Mouse (Mus musculus) spleen, adult 2 months (tissue): ENCODE results near the gene Rapgefl1. TPM values are rescaled to one million over a fixed set of nuclear protein-coding genes. Genes with fewer than 3 reads are reported as not detected.
A peak's percentile ranks its signal among the peaks of the same experiment; 100 is the strongest.

Experiments used
- DNase-seq, 2 experiments: peaks; one replicate each; pipeline versions ENCODE4 v3.0.0 to v3.0.0-alpha.2; 2012 to 2021; ENCODE audit warnings: low spot score in 2 of 2, low read depth in 1 of 2
- H3K27ac ChIP-seq: fragments of 200-500 bp; 2 replicates; pipeline ENCODE4 v1.5.1; 2012; ENCODE audit warnings: low read length, inconsistent platforms; ENCODE audit not compliant: insufficient read depth
- H3K27me3 ChIP-seq: fragments of 200-500 bp; 2 replicates; pipeline ENCODE4 v1.6.1; 2012; ENCODE audit warnings: mild to moderate bottlenecking, moderate library complexity, low read length, inconsistent platforms; ENCODE audit not compliant: control insufficient read depth, insufficient read depth
- H3K36me3 ChIP-seq: fragments of 200-500 bp; 2 replicates; pipeline ENCODE4 v1.6.1; 2012; ENCODE audit warnings: mild to moderate bottlenecking, low read length, inconsistent platforms; ENCODE audit not compliant: control insufficient read depth, insufficient read depth
- H3K4me1 ChIP-seq: fragments of 200-500 bp; 2 replicates; pipeline ENCODE4 v1.6.1; 2011; ENCODE audit warnings: inconsistent platforms; ENCODE audit not compliant: control insufficient read depth, insufficient read depth, insufficient read length
- H3K4me3 ChIP-seq: fragments of 200-500 bp; 2 replicates; pipeline ENCODE4 v1.5.1; 2011; ENCODE audit warnings: mild to moderate bottlenecking, inconsistent platforms; ENCODE audit not compliant: insufficient read depth, insufficient read length; ENCODE audit errors: extremely low read depth
- CTCF ChIP-seq: fragments of 200-500 bp; IDR thresholded peaks from 2 replicates; pipeline ENCODE4 v1.5.1; 2011; ENCODE audit warnings: mild to moderate bottlenecking, inconsistent platforms; ENCODE audit not compliant: insufficient read depth, insufficient read length, insufficient replicate concordance; ENCODE audit errors: extremely low read depth
- POLR2A ChIP-seq: fragments of 200-500 bp; IDR thresholded peaks from 2 replicates; pipeline ENCODE4 v1.6.1; 2011; ENCODE audit warnings: low read depth, low read length, inconsistent platforms
- WGBS: fragments of 180-500 bp; shearing (Covaris S2); methylation state at CpG from one replicate; pipeline ENCODE4 v1.1.7; 2018; 5-methylcytosine and 5-hydroxymethylcytosine counted together
- polyA plus RNA-seq: library from polyadenylated mRNA; depleted of rRNA; stranded (reverse); fragments of >200 nt; gene quantifications from 2 replicates; pipeline ENCODE4 v1.2.3, GENCODE M21; 2012

The Rapgefl1 gene
- polyA plus RNA-seq, 1 experiment, result 1.9 TPM

DNA sequence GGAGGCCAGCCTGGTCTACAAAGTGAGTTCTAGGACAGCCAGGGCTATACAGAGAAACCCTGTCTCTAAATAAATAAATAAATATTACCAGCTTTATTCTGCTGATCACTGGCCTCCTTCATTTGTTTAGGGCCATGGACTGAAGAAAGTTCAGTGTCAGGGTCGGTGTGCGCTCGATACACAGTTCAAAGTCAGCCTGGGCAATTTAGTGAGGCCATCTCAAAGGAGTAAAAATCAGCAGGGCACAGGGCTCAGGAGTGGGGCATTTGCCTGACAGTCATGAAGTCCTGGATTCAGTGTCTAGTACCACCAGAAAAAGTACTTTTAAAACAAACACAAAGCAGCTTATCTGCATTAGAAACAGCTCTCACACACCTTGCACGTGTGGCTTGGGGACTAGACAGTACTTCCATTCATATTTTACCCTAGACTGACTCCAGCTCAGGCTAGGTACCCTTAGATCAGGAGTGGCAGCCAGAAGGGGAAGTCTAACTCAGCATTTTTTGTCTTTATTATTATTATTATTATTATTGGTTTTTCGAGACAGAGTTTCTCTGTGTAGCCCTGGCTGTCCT is 45.9 kb upstream of the Rapgefl1 start:
- Histone ChIP-seq H3K4me1 (peaks cover 16% of the 10 kb centered on the region), H3K4me3 (no peak overlapping the region), H3K27ac (no peak overlapping the region), H3K36me3 (no peaks in the 10 kb centered on the region), H3K27me3 (no peaks in the 10 kb centered on the region)
- 90% methylated on average over 5 of the region's 5 CpGs for WGBS
- TF ChIP-seq CTCF (no peak), POLR2A (no peak)
- DNase-seq, result no peak

DNA sequence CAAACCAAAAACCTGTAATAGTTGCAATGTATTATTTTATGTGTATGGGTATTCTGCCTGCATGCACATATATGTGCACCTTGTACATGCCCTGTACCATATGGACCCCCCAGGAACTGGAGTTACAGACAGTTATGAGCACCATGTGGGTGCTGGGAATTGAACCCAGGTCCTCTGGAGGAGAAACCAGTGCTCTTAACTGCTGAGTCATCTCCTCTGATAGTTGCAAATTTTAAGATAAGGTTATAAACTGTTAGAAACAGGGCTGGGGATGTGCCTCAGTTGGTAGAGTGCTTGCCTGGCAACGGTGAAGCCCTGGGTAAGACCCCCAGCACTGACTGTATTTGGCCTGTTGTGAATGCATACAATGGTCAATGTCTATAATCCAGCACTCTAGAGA is 45.1 kb upstream of the Rapgefl1 start:
- Histone ChIP-seq H3K27me3 (no peaks in the 10 kb centered on the region), H3K27ac (no peak overlapping the region), H3K4me3 (no peak overlapping the region), H3K36me3 (no peaks in the 10 kb centered on the region), H3K4me1 (peaks cover 10% of the 10 kb centered on the region)
- WGBS, result 88% methylated on average over 1 of the region's 1 CpGs
- TF ChIP-seq CTCF (no peak), POLR2A (no peak)
- DNase-seq, result no peak

DNA sequence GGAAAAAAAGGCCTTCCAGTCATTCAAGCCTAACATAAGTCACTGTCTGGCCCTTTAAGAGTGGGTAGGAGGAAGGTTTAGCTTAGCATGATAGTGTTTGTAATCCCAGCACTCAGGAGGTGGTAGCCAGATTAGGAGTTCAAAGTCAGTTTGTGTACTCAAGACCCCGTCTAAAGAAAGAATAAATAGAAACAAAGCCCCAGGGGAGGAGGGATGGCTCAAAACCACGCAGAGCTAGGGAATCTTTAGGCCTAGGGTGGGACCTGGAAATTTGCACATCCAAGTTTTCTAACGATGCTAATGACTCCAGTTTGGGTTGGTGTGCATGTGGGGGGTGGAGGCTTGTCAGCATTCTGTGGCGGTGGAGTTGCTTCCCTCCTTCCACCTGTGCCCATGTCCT is 44.5 kb upstream of the Rapgefl1 start:
- WGBS, result 63% methylated on average over 4 of the region's 4 CpGs
- no peak for DNase-seq
- TF ChIP-seq CTCF (no peak), POLR2A (no peak)
- no peaks in the 10 kb centered on the region for H3K36me3 ChIP-seq
- no peak overlapping the region for H3K4me3 ChIP-seq
- peaks cover 6% of the 10 kb centered on the region for H3K4me1 ChIP-seq
- no peaks in the 10 kb centered on the region for H3K27me3 ChIP-seq
- H3K27ac ChIP-seq, result no peak overlapping the region

DNA sequence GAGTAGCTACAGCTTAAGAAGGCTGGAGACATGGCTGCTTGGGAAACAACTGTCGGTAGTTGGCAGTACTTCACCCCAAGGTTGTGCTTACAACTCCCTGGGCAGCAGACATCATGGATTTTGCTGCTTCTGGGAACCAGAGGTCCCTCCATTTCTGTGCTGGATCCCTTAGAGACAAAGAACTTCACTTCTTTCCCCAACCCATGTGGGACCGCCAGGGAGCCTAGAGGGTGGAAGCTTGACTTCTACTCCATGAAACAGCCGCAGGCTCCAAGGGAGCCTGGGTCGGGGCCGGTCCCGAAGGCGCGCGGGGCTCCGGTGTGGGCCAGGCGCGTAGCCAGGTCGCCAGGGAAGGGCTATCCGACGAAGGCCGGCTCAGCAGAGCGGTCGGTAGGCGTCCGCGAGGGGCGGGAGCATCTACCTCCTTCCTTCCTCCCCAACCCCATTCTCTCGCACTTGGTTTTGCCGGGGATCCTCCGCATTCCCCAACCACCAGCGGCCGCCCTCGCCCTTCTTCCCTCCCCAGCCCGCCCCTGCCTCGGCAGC is 42.0 kb upstream of the Rapgefl1 start:
- TF ChIP-seq CTCF (no peak), POLR2A (no peak; the same call in 1 of the 2 replicates)
- no peaks in the 10 kb centered on the region for H3K27me3 ChIP-seq
- DNase-seq, result peak in 1 of 2 experiments; percentile 71

DNA sequence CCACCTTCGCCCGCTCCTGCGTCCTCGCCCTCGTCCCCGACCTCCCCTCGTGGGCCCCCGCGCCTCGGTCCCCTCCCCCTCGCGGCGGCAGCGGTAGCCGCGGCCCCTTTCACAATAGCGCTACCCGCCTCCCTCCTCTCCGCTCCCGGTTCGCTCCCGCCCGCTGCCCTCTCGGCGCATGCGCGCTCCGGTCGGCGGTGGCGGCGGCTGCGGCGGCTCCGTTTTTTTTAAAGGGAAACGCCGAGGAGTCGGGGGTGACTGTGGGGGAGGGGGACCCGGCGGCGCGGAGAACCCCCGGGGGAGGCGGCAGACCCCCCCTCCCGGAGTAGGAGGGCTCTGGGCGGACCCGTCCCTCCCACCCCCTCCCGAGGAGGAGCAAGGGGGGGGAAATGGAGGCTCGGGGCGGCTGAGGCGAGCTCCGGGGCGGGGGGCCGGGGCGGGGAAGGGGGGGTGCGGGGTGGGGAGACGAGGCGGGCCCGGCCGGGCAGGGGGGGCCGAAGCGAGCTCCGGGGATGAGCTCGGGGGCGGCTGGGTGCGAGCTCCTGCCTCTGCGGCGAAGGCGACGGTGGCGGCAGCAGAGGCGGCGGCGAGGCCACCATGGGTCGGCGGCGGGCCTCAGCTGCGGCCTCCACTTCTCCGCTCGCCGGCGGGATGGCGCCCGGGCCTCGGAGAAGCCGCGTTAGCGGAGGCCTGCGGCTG is 41.4 kb upstream of the Rapgefl1 start, which contains the start of gene Msl1:
Msl1 (plus strand) TSS at position 502 of the 699 bp plus-strand sequence.
- peaks cover 8% of the 10 kb centered on the region for H3K4me1 ChIP-seq
- H3K4me3 ChIP-seq, result peak within 1 kb of the TSS; percentile 95
- H3K27ac ChIP-seq, result peak within 1 kb of the TSS; percentile 96
- under 1% methylated on average over 53 of the region's 89 CpGs for WGBS
- H3K36me3 ChIP-seq, result peaks cover 8% of the 10 kb centered on the region
- TF ChIP-seq POLR2A (no peak), CTCF (no peak)
- peak; percentile 54 to 82 for DNase-seq
- H3K27me3 ChIP-seq, result no peaks in the 10 kb centered on the region

More for the DNA sequence above, 42.0 kb upstream of the Rapgefl1 start:
- WGBS, result under 1% methylated on average over 28 of the region's 30 CpGs
- peaks cover 8% of the 10 kb centered on the region for H3K4me1 ChIP-seq
- H3K36me3 ChIP-seq, result peaks cover 6% of the 10 kb centered on the region
- H3K4me3 ChIP-seq, result peak overlapping the region; percentile 95
- H3K27ac ChIP-seq, result peak overlapping the region; percentile 93

DNA sequence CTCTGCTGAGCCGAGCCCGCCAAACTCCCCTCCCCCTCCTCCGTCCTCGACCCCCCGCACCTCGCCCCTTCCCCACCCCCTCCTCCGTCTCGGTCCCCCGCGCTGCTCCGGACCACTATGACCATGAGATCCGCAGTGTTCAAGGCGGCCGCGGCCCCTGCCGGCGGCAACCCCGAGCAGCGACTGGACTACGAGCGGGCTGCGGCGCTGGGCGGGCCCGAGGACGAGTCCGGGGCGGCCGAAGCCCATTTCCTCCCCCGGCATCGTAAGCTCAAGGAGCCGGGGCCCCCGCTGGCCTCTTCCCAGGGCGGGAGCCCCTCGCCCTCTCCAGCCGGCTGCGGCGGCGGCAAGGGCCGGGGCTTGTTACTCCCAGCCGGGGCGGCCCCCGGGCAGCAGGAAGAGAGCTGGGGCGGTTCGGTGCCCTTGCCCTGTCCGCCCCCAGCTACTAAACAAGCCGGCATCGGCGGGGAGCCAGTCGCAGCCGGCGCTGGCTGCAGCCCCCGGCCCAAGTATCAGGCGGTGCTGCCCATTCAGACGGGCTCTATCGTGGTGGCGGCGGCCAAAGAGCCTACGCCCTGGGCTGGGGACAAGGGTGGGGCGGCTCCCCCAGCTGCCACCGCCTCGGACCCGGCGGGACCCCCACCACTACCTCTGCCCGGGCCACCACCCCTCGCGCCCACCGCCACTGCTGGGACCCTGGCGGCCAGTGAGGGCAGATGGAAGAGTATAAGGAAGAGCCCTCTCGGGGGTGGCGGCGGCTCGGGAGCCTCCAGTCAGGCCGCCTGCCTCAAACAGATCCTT is 40.7 kb upstream of the Rapgefl1 start:
- Histone ChIP-seq H3K27ac (peak overlapping the region; percentile 96), H3K27me3 (no peaks in the 10 kb centered on the region), H3K4me1 (peaks cover 8% of the 10 kb centered on the region), H3K4me3 (peak overlapping the region; percentile 95), H3K36me3 (peaks cover 13% of the 10 kb centered on the region)
- WGBS, result under 1% methylated on average over 67 of the region's 74 CpGs
- DNase-seq, result peak in 1 of 2 experiments; percentile 53
- TF ChIP-seq POLR2A (no peak; the same call in 1 of the 2 replicates), CTCF (no peak)
